ENCODE assay signal across 27 mouse cellular contexts in the genomic region with DNA sequence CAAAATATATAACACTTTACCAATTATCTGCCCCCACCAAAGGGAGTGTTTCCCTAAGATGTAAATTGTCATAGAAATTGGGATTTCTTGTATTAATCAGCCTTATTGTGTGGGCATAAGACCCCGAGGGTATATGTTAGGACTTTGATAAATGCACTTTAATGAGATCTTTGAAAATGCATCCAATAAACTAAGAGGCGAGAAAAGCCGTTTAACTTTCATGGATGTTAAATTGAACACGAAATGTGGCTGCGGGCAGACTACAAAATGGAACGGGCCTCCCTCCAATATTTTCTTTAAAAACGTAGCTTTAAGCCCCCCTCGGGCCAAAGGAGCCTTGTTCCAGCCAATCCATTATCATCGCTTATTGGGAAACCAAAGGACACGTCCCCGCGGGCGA. TPM values are rescaled to one million over a fixed set of nuclear protein-coding genes. Genes with fewer than 3 reads are reported as not detected.
A peak's percentile ranks its signal among the peaks of the same experiment; 100 is the strongest.
DNase-seq lines count a peak whose midpoint lies in the region; ATAC-seq and TF ChIP-seq lines count a peak whose summit lies in the region.
"Had no signal": no experiment of that assay in that cellular context is flagged by ENCODE, and none has a peak within 500 bp of the region (broad histone marks: within the 10 kb centered on the region; RNA-seq: fewer than 3 reads in every experiment).

No protein-coding gene starts in this region.

- peaks cover 31% of the 10 kb centered on the region for H3K4me1 ChIP-seq in hindbrain, embryonic 12.5 days
- peaks cover 21% of the 10 kb centered on the region for H3K4me1 ChIP-seq in hindbrain, embryonic 11.5 days (replicated peaks; ENCODE audit: control insufficient read depth, insufficient read depth, low read length)
- H3K4me1 ChIP-seq in hindbrain, postnatal 0 days (ENCODE audit: insufficient read depth, low read length), result peaks cover 6% of the 10 kb centered on the region; the same call in 1 of the 2 replicates
- H3K4me1 ChIP-seq in midbrain, embryonic 15.5 days, result peaks cover 32% of the 10 kb centered on the region
- peaks cover 5% of the 10 kb centered on the region; the same call in 1 of the 2 replicates for H3K4me1 ChIP-seq in liver, embryonic 12.5 days

- H3K36me3 ChIP-seq in hindbrain, embryonic 12.5 days, result no peaks in the 10 kb centered on the region
- no peaks in the 10 kb centered on the region for H3K36me3 ChIP-seq in hindbrain, embryonic 11.5 days (ENCODE audit: control insufficient read depth, insufficient read depth, low read length)
- H3K36me3 ChIP-seq in hindbrain, postnatal 0 days (ENCODE audit: insufficient read depth, low read length), result no peaks in the 10 kb centered on the region
- no peaks in the 10 kb centered on the region for H3K36me3 ChIP-seq in midbrain, embryonic 15.5 days (replicated peaks)
- no peaks in the 10 kb centered on the region for H3K36me3 ChIP-seq in liver, embryonic 12.5 days
- H3K36me3 ChIP-seq: heart, embryonic 12.5 days; kidney, embryonic 15.5 days; limb, embryonic 15.5 days; liver, embryonic 15.5 days; lung, embryonic 15.5 days had no signal

- no peaks in the 10 kb centered on the region for H3K9me3 ChIP-seq in hindbrain, embryonic 12.5 days (replicated peaks)
- H3K9me3 ChIP-seq in hindbrain, embryonic 11.5 days (ENCODE audit: control insufficient read depth, low read length), result no peaks in the 10 kb centered on the region
- no peaks in the 10 kb centered on the region for H3K9me3 ChIP-seq in hindbrain, postnatal 0 days (ENCODE audit: low read length)
- H3K9me3 ChIP-seq in midbrain, embryonic 15.5 days, result no peaks in the 10 kb centered on the region
- no peaks in the 10 kb centered on the region for H3K9me3 ChIP-seq in liver, embryonic 12.5 days (replicated peaks)
- H3K9me3 ChIP-seq: heart, embryonic 12.5 days; kidney, embryonic 15.5 days; limb, embryonic 15.5 days; liver, embryonic 15.5 days; lung, embryonic 15.5 days; megakaryocyte, embryonic 14.5 days had no signal

- no peak overlapping the region for H3K27ac ChIP-seq in hindbrain, embryonic 12.5 days
- no peak overlapping the region for H3K27ac ChIP-seq in hindbrain, embryonic 11.5 days (ENCODE audit: low read depth, low read length)
- H3K27ac ChIP-seq in hindbrain, postnatal 0 days, result no peak overlapping the region
- no peak overlapping the region for H3K27ac ChIP-seq in midbrain, embryonic 15.5 days
- no peak overlapping the region for H3K27ac ChIP-seq in liver, embryonic 12.5 days
- H3K27ac ChIP-seq: kidney, embryonic 15.5 days; left cerebral cortex, adult 2 months; limb, embryonic 15.5 days; liver, embryonic 15.5 days; lung, embryonic 15.5 days had no signal

- no peak for TF ChIP-seq CTCF in hindbrain, postnatal 0 days (IDR thresholded peaks at IDR 0.05; ENCODE audit: low read depth)

- WGBS in hindbrain, embryonic 12.5 days, result 2% methylated on average over 13 of the region's 13 CpGs
- WGBS in hindbrain, embryonic 11.5 days, result 2% methylated on average over 13 of the region's 13 CpGs
- 7% methylated on average over 13 of the region's 13 CpGs for WGBS in hindbrain, postnatal 0 days
- WGBS in midbrain, embryonic 15.5 days, result 2% methylated on average over 13 of the region's 13 CpGs
- WGBS in liver, embryonic 12.5 days (ENCODE audit: insufficient replicate concordance), result 7% methylated on average over 13 of the region's 13 CpGs

- ATAC-seq in hindbrain, embryonic 12.5 days (ENCODE audit: low FRiP score), result no peak
- no peak for ATAC-seq in hindbrain, embryonic 11.5 days (ENCODE audit: low FRiP score)
- no peak for ATAC-seq in hindbrain, postnatal 0 days
- ATAC-seq in midbrain, embryonic 15.5 days (replicated peaks), result no peak
- no peak for ATAC-seq in liver, embryonic 12.5 days
- ATAC-seq: intestine, postnatal 0 days had no signal

- H3K27me3 ChIP-seq in hindbrain, embryonic 12.5 days, result peaks cover 96% of the 10 kb centered on the region
- H3K27me3 ChIP-seq in hindbrain, embryonic 11.5 days (ENCODE audit: control insufficient read depth, insufficient read depth, low read length), result peaks cover 93% of the 10 kb centered on the region
- peaks cover 90% of the 10 kb centered on the region for H3K27me3 ChIP-seq in hindbrain, postnatal 0 days (ENCODE audit: insufficient read depth, low read length)
- peaks cover 91% of the 10 kb centered on the region for H3K27me3 ChIP-seq in midbrain, embryonic 15.5 days (replicated peaks)
- peaks cover 96% of the 10 kb centered on the region for H3K27me3 ChIP-seq in liver, embryonic 12.5 days (replicated peaks)

- no peak overlapping the region for H3K9ac ChIP-seq in hindbrain, embryonic 12.5 days
- H3K9ac ChIP-seq in hindbrain, embryonic 11.5 days (ENCODE audit: low read depth, low read length), result no peak overlapping the region
- no peak overlapping the region for H3K9ac ChIP-seq in hindbrain, postnatal 0 days (replicated peaks; ENCODE audit: low read length)
- H3K9ac ChIP-seq in midbrain, embryonic 15.5 days, result no peak overlapping the region
- no peak overlapping the region for H3K9ac ChIP-seq in liver, embryonic 12.5 days
- H3K9ac ChIP-seq: heart, embryonic 12.5 days; kidney, embryonic 15.5 days; limb, embryonic 15.5 days; liver, embryonic 15.5 days; lung, embryonic 15.5 days had no signal

- 0 out of 2 replicates have a peak overlapping the region, but pooled peaks have one; percentile 55 for H3K4me2 ChIP-seq in hindbrain, embryonic 12.5 days (replicated peaks)
- no peak overlapping the region for H3K4me2 ChIP-seq in hindbrain, embryonic 11.5 days (replicated peaks; ENCODE audit: low read depth, low read length)
- peak overlapping the region; percentile 60 for H3K4me2 ChIP-seq in hindbrain, postnatal 0 days (ENCODE audit: low read depth, low read length)
- H3K4me2 ChIP-seq in midbrain, embryonic 15.5 days, result peak overlapping the region; percentile 60; the same call in 1 of the 2 replicates
- no peak overlapping the region for H3K4me2 ChIP-seq in liver, embryonic 12.5 days
- H3K4me2 ChIP-seq: heart, embryonic 12.5 days; limb, embryonic 15.5 days; liver, embryonic 15.5 days; lung, embryonic 15.5 days had no signal

- no peak overlapping the region for H3K4me3 ChIP-seq in hindbrain, embryonic 12.5 days
- H3K4me3 ChIP-seq in hindbrain, embryonic 11.5 days (ENCODE audit: low read depth, low read length), result no peak overlapping the region
- H3K4me3 ChIP-seq in hindbrain, postnatal 0 days (ENCODE audit: low read length), result peak overlapping the region; percentile 39
- H3K4me3 ChIP-seq in midbrain, embryonic 15.5 days, result peak overlapping the region; percentile 36; the same call in 1 of the 2 replicates
- no peak overlapping the region for H3K4me3 ChIP-seq in liver, embryonic 12.5 days
- H3K4me3 ChIP-seq: left cerebral cortex, adult 2 months; limb, embryonic 15.5 days; liver, embryonic 15.5 days; lung, embryonic 15.5 days; megakaryocyte, embryonic 14.5 days; myocyte had no signal

- DNase-seq in embryo, embryonic 10.5 days (ENCODE audit: low spot score), result peak; percentile 21
- no peak for DNase-seq in embryo, embryonic 9.5 days (ENCODE audit: extremely low spot score)
- no peak for DNase-seq in hindbrain, embryonic 11.5 days (ENCODE audit: low spot score)
- no peak for DNase-seq in hindbrain, postnatal 0 days (ENCODE audit: low spot score)
- DNase-seq in Muller cell, postnatal 12 days (ENCODE audit: inconsistent ontology term), result no peak
- DNase-seq: adrenal gland, postnatal 14 days; cerebellum, adult 8-10 months; cerebellum, postnatal 36 days; gastrocnemius, postnatal 14 days; heart, adult 18-20 months; heart, postnatal 10 days; layer of hippocampus, adult 9-11 months; lung, postnatal 36 days; spleen, adult 18-20 months; thymus, postnatal 25 days had no signal

RNA-seq across cellular contexts. Expression of gene Nkx2-2, which starts 1.3 kb away (rescaled TPM):
- polyA plus RNA-seq in hindbrain, embryonic 12.5 days (2016; fragmentation: Nextera tagmentation; extraction: Ambion mirVana), result 2.9 and 3.6 TPM in 2 replicates
- polyA plus RNA-seq in hindbrain, embryonic 11.5 days (2014; fragmentation: Nextera tagmentation; extraction: Ambion mirVana), result 3.4 and 5.7 TPM in 2 replicates
- total RNA-seq in hindbrain, postnatal 0 days (2014; rRNA removed), result 17.8 and 40.7 TPM in 2 replicates
- 10.5 and 10.9 TPM in 2 replicates for polyA plus RNA-seq in hindbrain, postnatal 0 days (2015; fragmentation: Nextera tagmentation; extraction: Ambion mirVana)
- polyA plus RNA-seq in midbrain, embryonic 15.5 days (2015; fragmentation: Nextera tagmentation; extraction: Ambion mirVana), result 6.3 and 9.4 TPM in 2 replicates
- not detected in 2 replicates for polyA plus RNA-seq in liver, embryonic 12.5 days (2016; fragmentation: Nextera tagmentation; extraction: Ambion mirVana)
- total RNA-seq: adrenal gland, postnatal 14 days; heart, adult 18-20 months; heart, postnatal 10 days had no signal
- polyA plus RNA-seq: heart, embryonic 12.5 days; kidney, embryonic 15.5 days; limb, embryonic 15.5 days; liver, embryonic 15.5 days; lung, embryonic 15.5 days; myocyte had no signal

Comparison
In these comparisons a context has a peak if more than half of its experiments do, and no peak if none do; other contexts are left out.
1. H3K4me2 ChIP-seq: peak in hindbrain, embryonic 12.5 days (single experiment), hindbrain, postnatal 0 days (single experiment) and midbrain, embryonic 15.5 days (single experiment); none in hindbrain, embryonic 11.5 days (single experiment) and liver, embryonic 12.5 days (single experiment).
2. H3K4me3 ChIP-seq: peak in hindbrain, postnatal 0 days (single experiment) and midbrain, embryonic 15.5 days (single experiment); none in hindbrain, embryonic 12.5 days (single experiment), hindbrain, embryonic 11.5 days (single experiment) and liver, embryonic 12.5 days (single experiment).